Mouse (Mus musculus): Measurements from ENCODE around the gene Gstm5. TPM values are rescaled to one million over a fixed set of nuclear protein-coding genes. Genes with fewer than 3 reads are reported as not detected.
"Not testable (repeated sequence)": the region's sequence is repeated elsewhere in the genome, so short reads cannot be mapped to it uniquely, and the experiment has no call there.

Gstm5 gene
- polyA plus RNA-seq, 1 experiment from 2014 or later: 150 TPM

- in situ Hi-C loops (cut with MboI; ENCODE audit: low pct_unique_long_range_greater_than_20kb): no loop called here
- DNase-seq (ENCODE audit: low read depth, low spot score) (no peak), ATAC-seq (no peak)
- no peaks in the 10 kb centered on the region for H3K27me3 ChIP-seq
- ChIA-PET CTCF (interaction anchor here (0.8 to 1.2 kb wide), 5 partner anchors 8 to 150 kb away, joined by 3 to 5 read pairs (median 3); no protein-coding TSS in a partner anchor), POLR2A (interaction anchor here (0.7 kb wide), 1 partner anchor 792 kb away, joined by 3 read pairs; no protein-coding TSS in a partner anchor)
- TF ChIP-seq CTCF (IDR thresholded peaks at IDR 0.05): no peak
Observed at GRCm38 (mm10) chr3:107855368-107855767, 40.3 kb upstream of the Gstm5 start.

GRCm38 (mm10) chr3:107857646-107858045 is 38.0 kb upstream of the Gstm5 start:
- no peaks in the 10 kb centered on the region for H3K27me3 ChIP-seq
- TF ChIP-seq CTCF (IDR thresholded peaks at IDR 0.05): no peak
- no peak for DNase-seq (ENCODE audit: low read depth, low spot score)
- CTCF ChIA-PET: interaction anchor here (1.2 to 2.3 kb wide), 5 partner anchors 9 to 168 kb away, joined by 3 to 5 read pairs (median 3); partner anchors contain the start of gene Ahcyl1
- ATAC-seq: no peak
- POLR2A ChIA-PET: interaction anchor here (0.6 to 1.5 kb wide), 2 partner anchors 101 to 106 kb away, joined by 3 to 4 read pairs; no protein-coding TSS in a partner anchor
- in situ Hi-C loops (cut with MboI; ENCODE audit: low pct_unique_long_range_greater_than_20kb): no loop called here

GRCm38 (mm10) chr3:107861483-107861882 is 34.1 kb upstream of the Gstm5 start:
- not testable (repeated sequence) for ATAC-seq; DNase-seq (ENCODE audit: low read depth, low spot score); H3K27me3 ChIP-seq
- ChIA-PET POLR2A (interaction anchor here (0.7 to 4.8 kb wide), 4 partner anchors 10 to 164 kb away, joined by 3 to 32 read pairs (median 6); partner anchors contain the start of genes Ahcyl1 and Csf1), CTCF (interaction anchor here (0.6 to 9.7 kb wide), 5 partner anchors 31 to 203 kb away, joined by 3 to 215 read pairs (median 4); partner anchors contain the start of gene Ahcyl1)
- in situ Hi-C loops (cut with MboI; ENCODE audit: low pct_unique_long_range_greater_than_20kb): loop anchor here (5.0 kb wide), 4 partner anchors 64 to 294 kb away; partner anchors contain the start of gene Ahcyl1

GRCm38 (mm10) chr3:107862471-107862870 is 33.1 kb upstream of the Gstm5 start:
- DNase-seq (ENCODE audit: low read depth, low spot score): no peak
- in situ Hi-C loops (cut with MboI; ENCODE audit: low pct_unique_long_range_greater_than_20kb): loop anchor here (5.0 kb wide), 4 partner anchors 65 to 295 kb away; partner anchors contain the start of gene Ahcyl1
- ChIA-PET POLR2A (interaction anchor here (0.9 to 4.8 kb wide), 3 partner anchors 103 to 165 kb away, joined by 3 to 32 read pairs (median 19); partner anchors contain the start of gene Ahcyl1), CTCF (interaction anchor here (1.3 to 9.7 kb wide), 7 partner anchors 47 to 204 kb away, joined by 3 to 215 read pairs (median 10); partner anchors contain the start of gene Ahcyl1)
- no peak for ATAC-seq
- H3K27me3 ChIP-seq: no peaks in the 10 kb centered on the region
- no peak for TF ChIP-seq CTCF (IDR thresholded peaks at IDR 0.05)

- no peak for TF ChIP-seq CTCF (IDR thresholded peaks at IDR 0.05)
- ATAC-seq (no peak), DNase-seq (ENCODE audit: low read depth, low spot score) (no peak)
- in situ Hi-C loops (cut with MboI; ENCODE audit: low pct_unique_long_range_greater_than_20kb): loop anchor here (5.0 kb wide), 4 partner anchors 66 to 296 kb away; partner anchors contain the start of gene Ahcyl1
- ChIA-PET POLR2A (interaction anchor here (1.1 to 4.8 kb wide), 5 partner anchors 104 to 166 kb away, joined by 3 to 32 read pairs (median 7); partner anchors contain the start of gene Ahcyl1), CTCF (interaction anchor here (0.6 to 9.7 kb wide), 39 partner anchors 9 to 300 kb away, joined by 3 to 215 read pairs (median 4); partner anchors contain the start of genes Ahcyl1 and Csf1)
- no peaks in the 10 kb centered on the region for H3K27me3 ChIP-seq
Observed at GRCm38 (mm10) chr3:107863471-107863870, 32.1 kb upstream of the Gstm5 start.

- CTCF ChIA-PET: interaction anchor here (0.6 to 9.7 kb wide), 47 partner anchors 9 to 305 kb away, joined by 3 to 215 read pairs (median 4); partner anchors contain the start of genes Ahcyl1 and Csf1
- in situ Hi-C loops (cut with MboI; ENCODE audit: low pct_unique_long_range_greater_than_20kb): loop anchor here (5.0 kb wide), 4 partner anchors 67 to 297 kb away; partner anchors contain the start of gene Ahcyl1
- peak; percentile 56 for ATAC-seq
- POLR2A ChIA-PET: interaction anchor here (1.1 to 4.8 kb wide), 5 partner anchors 105 to 166 kb away, joined by 3 to 32 read pairs (median 7); partner anchors contain the start of gene Ahcyl1
- peak; percentile 74 for DNase-seq (ENCODE audit: low read depth, low spot score)
- TF ChIP-seq CTCF (IDR thresholded peaks at IDR 0.05): peak; percentile 94
- H3K27me3 ChIP-seq: no peaks in the 10 kb centered on the region
Observed at GRCm38 (mm10) chr3:107863898-107864603, 31.6 kb upstream of the Gstm5 start.

GRCm38 (mm10) chr3:107865364-107866091 is 30.1 kb upstream of the Gstm5 start:
- ATAC-seq (no peak), DNase-seq (ENCODE audit: low read depth, low spot score) (no peak)
- TF ChIP-seq CTCF (IDR thresholded peaks at IDR 0.05): no peak
- ChIA-PET POLR2A (interaction anchor here (0.8 to 4.8 kb wide), 3 partner anchors 106 to 168 kb away, joined by 6 to 32 read pairs (median 7); partner anchors contain the start of gene Ahcyl1), CTCF (interaction anchor here (1.4 to 9.7 kb wide), 14 partner anchors 13 to 306 kb away, joined by 4 to 215 read pairs (median 15); partner anchors contain the start of genes Ahcyl1 and Eps8l3)
- no peaks in the 10 kb centered on the region for H3K27me3 ChIP-seq
- in situ Hi-C loops (cut with MboI; ENCODE audit: low pct_unique_long_range_greater_than_20kb): loop anchor here (5.0 kb wide), 2 partner anchors 52 to 282 kb away; partner anchors contain the start of gene Gnai3

GRCm38 (mm10) chr3:107867086-107867485 is 28.5 kb upstream of the Gstm5 start:
- CTCF ChIA-PET: interaction anchor here (0.7 to 9.7 kb wide), 54 partner anchors 8 to 312 kb away, joined by 3 to 215 read pairs (median 4); partner anchors contain the start of genes Ahcyl1, Eps8l3, Gstm1 and Gstm5
- POLR2A ChIA-PET: interaction anchor here (0.6 to 1.8 kb wide), 5 partner anchors 48 to 216 kb away, joined by 3 to 6 read pairs (median 3); partner anchors contain the start of gene Gstm1
- H3K27me3 ChIP-seq: no peaks in the 10 kb centered on the region
- ATAC-seq (peak; percentile 48), DNase-seq (ENCODE audit: low read depth, low spot score) (peak; percentile 68)
- no peak for TF ChIP-seq CTCF (IDR thresholded peaks at IDR 0.05)
- in situ Hi-C loops (cut with MboI; ENCODE audit: low pct_unique_long_range_greater_than_20kb): loop anchor here (5.0 kb wide), 2 partner anchors 50 to 280 kb away; partner anchors contain the start of gene Gnai3

GRCm38 (mm10) chr3:107868452-107868851 is 27.2 kb upstream of the Gstm5 start:
- no peak for ATAC-seq
- DNase-seq (ENCODE audit: low read depth, low spot score): no peak
- POLR2A ChIA-PET: interaction anchor here (0.7 kb wide), 1 partner anchor 93 kb away, joined by 5 read pairs; no protein-coding TSS in a partner anchor
- TF ChIP-seq CTCF (IDR thresholded peaks at IDR 0.05): no peak
- CTCF ChIA-PET: interaction anchor here (1.0 to 9.7 kb wide), 11 partner anchors 10 to 278 kb away, joined by 3 to 215 read pairs (median 7); partner anchors contain the start of genes Ahcyl1 and Eps8l3
- H3K27me3 ChIP-seq: no peaks in the 10 kb centered on the region
- in situ Hi-C loops (cut with MboI; ENCODE audit: low pct_unique_long_range_greater_than_20kb): loop anchor here (5.0 kb wide), 2 partner anchors 49 to 279 kb away; partner anchors contain the start of gene Gnai3
